Mouse (Mus musculus) stomach, embryonic 15.5 days (tissue): Measurements from ENCODE around the gene Gm37240. TPM values are rescaled to one million over a fixed set of nuclear protein-coding genes. Genes with fewer than 3 reads are reported as not detected.

Experiments
- ATAC-seq: fragments of 200-750 bp; cut with Nextera tagmentation; 2 replicates; pipeline ENCODE4 v1.8.0; 2017; ENCODE audit warnings: low read depth, moderate number of reproducible peaks, moderate TSS enrichment; ENCODE audit not compliant: insufficient read depth, low FRiP score
- H3K27ac ChIP-seq: fragments of 300-500 bp; sonication (generic); 2 replicates; pipeline ENCODE4 v1.5.1; 2015; ENCODE audit warnings: mild to moderate bottlenecking, inconsistent platforms
- H3K27me3 ChIP-seq: fragments of 300-500 bp; sonication (generic); replicated peaks from 2 replicates; pipeline ENCODE4 v1.6.1; 2015; ENCODE audit warnings: inconsistent platforms
- H3K36me3 ChIP-seq: fragments of 300-500 bp; sonication (generic); 2 replicates; pipeline ENCODE4 v1.6.1; 2015; ENCODE audit warnings: inconsistent platforms
- H3K4me1 ChIP-seq: fragments of 300-500 bp; sonication (generic); 2 replicates; pipeline ENCODE4 v1.6.1; 2015; ENCODE audit warnings: inconsistent platforms
- H3K4me2 ChIP-seq: fragments of 300-500 bp; sonication (generic); 2 replicates; pipeline ENCODE4 v1.6.1; 2015; ENCODE audit warnings: mild to moderate bottlenecking, inconsistent platforms
- H3K4me3 ChIP-seq: fragments of 300-500 bp; sonication (generic); replicated peaks from 2 replicates; pipeline ENCODE4 v1.5.1; 2015; ENCODE audit warnings: inconsistent platforms
- H3K9ac ChIP-seq: fragments of 300-500 bp; sonication (generic); 2 replicates; pipeline ENCODE4 v1.6.1; 2015; ENCODE audit warnings: inconsistent platforms
- H3K9me3 ChIP-seq: fragments of 300-500 bp; sonication (generic); 2 replicates; pipeline ENCODE4 v1.6.1; 2016; ENCODE audit warnings: inconsistent platforms
- WGBS: fragments of 180-500 bp; shearing (Covaris S2); methylation state at CpG from one replicate; pipeline ENCODE4 v1.1.7; 2015; 5-methylcytosine and 5-hydroxymethylcytosine counted together
- polyA plus RNA-seq: library from polyadenylated mRNA; unstranded; fragments of >200 nt; fragmentation: Nextera tagmentation; extraction: Ambion mirVana; gene quantifications from 2 replicates; pipeline ENCODE4 v1.2.1, GENCODE M21; 2015

Gene Gm37240
- polyA plus RNA-seq, 1 experiment from 2014 or later = 8.6 TPM

GRCm38 (mm10) chr3:84615856-84616225 is 1271.5 kb downstream of the Gm37240 start:
- ATAC-seq = no peak
- WGBS = 41% methylated on average over 7 of the region's 7 CpGs
- H3K4me1 ChIP-seq = no peaks in the 10 kb centered on the region
- no peaks in the 10 kb centered on the region for H3K9me3 ChIP-seq
- no peaks in the 10 kb centered on the region for H3K36me3 ChIP-seq
- H3K4me3 ChIP-seq = no peak overlapping the region
- H3K27me3 ChIP-seq = no peaks in the 10 kb centered on the region
- no peak overlapping the region for H3K4me2 ChIP-seq
- no peak overlapping the region for H3K9ac ChIP-seq
- H3K27ac ChIP-seq = no peak overlapping the region

GRCm38 (mm10) chr3:84615050-84615855 is 1272.1 kb downstream of the Gm37240 start:
- no peak overlapping the region for H3K27ac ChIP-seq
- no peaks in the 10 kb centered on the region for H3K36me3 ChIP-seq
- 24% methylated on average over 5 of the region's 5 CpGs for WGBS
- H3K4me1 ChIP-seq = no peaks in the 10 kb centered on the region
- H3K9me3 ChIP-seq = no peaks in the 10 kb centered on the region
- no peaks in the 10 kb centered on the region for H3K27me3 ChIP-seq
- H3K9ac ChIP-seq = no peak overlapping the region
- no peak overlapping the region for H3K4me2 ChIP-seq
- no peak overlapping the region for H3K4me3 ChIP-seq
- ATAC-seq = no peak

- no peaks in the 10 kb centered on the region for H3K27me3 ChIP-seq
- no peaks in the 10 kb centered on the region for H3K9me3 ChIP-seq
- no peaks in the 10 kb centered on the region for H3K36me3 ChIP-seq
- H3K4me2 ChIP-seq = no peak overlapping the region
- peak; percentile 39; the same call in 1 of the 2 replicates for ATAC-seq
- 68% methylated on average over 9 of the region's 9 CpGs for WGBS
- no peaks in the 10 kb centered on the region for H3K4me1 ChIP-seq
- H3K9ac ChIP-seq = no peak overlapping the region
- H3K4me3 ChIP-seq = no peak overlapping the region
- no peak overlapping the region for H3K27ac ChIP-seq
Measured at GRCm38 (mm10) chr3:84610183-84610710, 1277.1 kb downstream of the Gm37240 start.

GRCm38 (mm10) chr3:84603212-84603611 is 1284.1 kb downstream of the Gm37240 start:
- Histone ChIP-seq H3K27ac (peak overlapping the region; percentile 60; the same call in 1 of the 2 replicates), H3K4me1 (0 out of 2 replicates have a peak, but pooled peaks cover 4% of the 10 kb centered on the region), H3K4me3 (no peak overlapping the region), H3K27me3 (no peaks in the 10 kb centered on the region), H3K4me2 (no peak overlapping the region), H3K9me3 (no peaks in the 10 kb centered on the region), H3K9ac (no peak overlapping the region), H3K36me3 (no peaks in the 10 kb centered on the region)
- 63% methylated on average over 8 of the region's 9 CpGs for WGBS
- no peak for ATAC-seq

- H3K9me3 ChIP-seq = no peaks in the 10 kb centered on the region
- H3K27me3 ChIP-seq = no peaks in the 10 kb centered on the region
- 80% methylated on average over 2 of the region's 2 CpGs for WGBS
- peak overlapping the region; percentile 60 for H3K27ac ChIP-seq
- ATAC-seq = no peak
- H3K4me1 ChIP-seq = 0 out of 2 replicates have a peak, but pooled peaks cover 4% of the 10 kb centered on the region
- no peak overlapping the region for H3K4me2 ChIP-seq
- H3K36me3 ChIP-seq = no peaks in the 10 kb centered on the region
- no peak overlapping the region for H3K4me3 ChIP-seq
- H3K9ac ChIP-seq = no peak overlapping the region
Measured at GRCm38 (mm10) chr3:84602759-84603158, 1284.6 kb downstream of the Gm37240 start.

- WGBS = 67% methylated on average over 9 of the region's 9 CpGs
- Histone ChIP-seq H3K36me3 (no peaks in the 10 kb centered on the region), H3K4me3 (no peak overlapping the region), H3K4me2 (no peak overlapping the region), H3K27ac (peak overlapping the region; percentile 52), H3K9ac (no peak overlapping the region), H3K27me3 (no peaks in the 10 kb centered on the region), H3K4me1 (0 out of 2 replicates have a peak, but pooled peaks cover 4% of the 10 kb centered on the region), H3K9me3 (no peaks in the 10 kb centered on the region)
- peak; percentile 50; the same call in 1 of the 2 replicates for ATAC-seq
Measured at GRCm38 (mm10) chr3:84601870-84602495, 1285.3 kb downstream of the Gm37240 start.

GRCm38 (mm10) chr3:84598756-84599155 is 1288.6 kb downstream of the Gm37240 start:
- no peaks in the 10 kb centered on the region for H3K27me3 ChIP-seq
- no peak overlapping the region for H3K27ac ChIP-seq
- no peaks in the 10 kb centered on the region for H3K36me3 ChIP-seq
- 79% methylated on average over 6 of the region's 6 CpGs for WGBS
- no peaks in the 10 kb centered on the region for H3K9me3 ChIP-seq
- no peak overlapping the region for H3K9ac ChIP-seq
- H3K4me2 ChIP-seq = no peak overlapping the region
- H3K4me3 ChIP-seq = no peak overlapping the region
- 0 out of 2 replicates have a peak, but pooled peaks cover 4% of the 10 kb centered on the region for H3K4me1 ChIP-seq
- ATAC-seq = no peak

- WGBS = 67% methylated on average over 6 of the region's 6 CpGs
- ATAC-seq = no peak
- Histone ChIP-seq H3K9ac (no peak overlapping the region), H3K9me3 (no peaks in the 10 kb centered on the region), H3K27ac (peak overlapping the region; percentile 57; the same call in 1 of the 2 replicates), H3K27me3 (no peaks in the 10 kb centered on the region), H3K36me3 (no peaks in the 10 kb centered on the region), H3K4me3 (no peak overlapping the region), H3K4me2 (no peak overlapping the region), H3K4me1 (0 out of 2 replicates have a peak, but pooled peaks cover 4% of the 10 kb centered on the region)
Measured at GRCm38 (mm10) chr3:84597996-84598734, 1289.2 kb downstream of the Gm37240 start.

GRCm38 (mm10) chr3:84595677-84596234 is 1291.6 kb downstream of the Gm37240 start:
- H3K9me3 ChIP-seq = no peaks in the 10 kb centered on the region
- no peak overlapping the region for H3K4me3 ChIP-seq
- H3K27ac ChIP-seq = 0 out of 2 replicates have a peak overlapping the region, but pooled peaks have one; percentile 46
- H3K36me3 ChIP-seq = no peaks in the 10 kb centered on the region
- no peak for ATAC-seq
- H3K4me2 ChIP-seq = peak overlapping the region; percentile 47
- H3K9ac ChIP-seq = no peak overlapping the region
- 40% methylated on average over 5 of the region's 5 CpGs for WGBS
- H3K4me1 ChIP-seq = no peaks in the 10 kb centered on the region
- H3K27me3 ChIP-seq = no peaks in the 10 kb centered on the region

- Histone ChIP-seq H3K9ac (no peak overlapping the region), H3K4me3 (peak overlapping the region; percentile 24), H3K4me1 (no peaks in the 10 kb centered on the region), H3K9me3 (no peaks in the 10 kb centered on the region), H3K36me3 (no peaks in the 10 kb centered on the region), H3K4me2 (peak overlapping the region; percentile 47), H3K27me3 (no peaks in the 10 kb centered on the region), H3K27ac (peak overlapping the region; percentile 46; the same call in 1 of the 2 replicates)
- WGBS = 4% methylated on average over 23 of the region's 23 CpGs
- ATAC-seq = peak; percentile 35; the same call in 1 of the 2 replicates
Measured at GRCm38 (mm10) chr3:84594894-84595676, 1292.2 kb downstream of the Gm37240 start.

GRCm38 (mm10) chr3:84593274-84593673 is 1294.0 kb downstream of the Gm37240 start, which contains the start of gene Tigd4:
TSS of gene Tigd4 (plus strand) at chr3:84593574.
- Histone ChIP-seq H3K27me3 (no peaks in the 10 kb centered on the region), H3K4me3 (no peak within 1 kb of the TSS), H3K4me2 (no peak within 1 kb of the TSS), H3K9me3 (no peaks in the 10 kb centered on the region), H3K27ac (no peak within 1 kb of the TSS), H3K36me3 (no peaks in the 10 kb centered on the region), H3K4me1 (no peaks in the 10 kb centered on the region), H3K9ac (no peak within 1 kb of the TSS)
- WGBS = 81% methylated on average over 2 of the region's 2 CpGs
- ATAC-seq = no peak
